Mouse (Mus musculus): ENCODE data around the gene Nup85.

- TF ChIP-seq CTCF (IDR thresholded peaks at IDR 0.05; ENCODE audit: low read depth, low read length) (no peak), POLR2A (IDR thresholded peaks at IDR 0.05; ENCODE audit: borderline replicate concordance, low read depth, low read length) (no peak)
Observed at GRCm38 (mm10) chr11:115625877-115626276, 61.6 kb downstream of the Nup85 start.
